Mouse (Mus musculus) ES-CJ7 (cell line): Measurements from ENCODE around the gene Gm14443.
"Not testable (repeated sequence)": the region's sequence is repeated elsewhere in the genome, so short reads cannot be mapped to it uniquely, and the experiment has no call there.

Experiments
- DNase-seq: peaks from one replicate; pipeline ENCODE4 v3.0.0; 2011; ENCODE audit warnings: low read depth, low spot score

Gm14443 gene

DNA sequence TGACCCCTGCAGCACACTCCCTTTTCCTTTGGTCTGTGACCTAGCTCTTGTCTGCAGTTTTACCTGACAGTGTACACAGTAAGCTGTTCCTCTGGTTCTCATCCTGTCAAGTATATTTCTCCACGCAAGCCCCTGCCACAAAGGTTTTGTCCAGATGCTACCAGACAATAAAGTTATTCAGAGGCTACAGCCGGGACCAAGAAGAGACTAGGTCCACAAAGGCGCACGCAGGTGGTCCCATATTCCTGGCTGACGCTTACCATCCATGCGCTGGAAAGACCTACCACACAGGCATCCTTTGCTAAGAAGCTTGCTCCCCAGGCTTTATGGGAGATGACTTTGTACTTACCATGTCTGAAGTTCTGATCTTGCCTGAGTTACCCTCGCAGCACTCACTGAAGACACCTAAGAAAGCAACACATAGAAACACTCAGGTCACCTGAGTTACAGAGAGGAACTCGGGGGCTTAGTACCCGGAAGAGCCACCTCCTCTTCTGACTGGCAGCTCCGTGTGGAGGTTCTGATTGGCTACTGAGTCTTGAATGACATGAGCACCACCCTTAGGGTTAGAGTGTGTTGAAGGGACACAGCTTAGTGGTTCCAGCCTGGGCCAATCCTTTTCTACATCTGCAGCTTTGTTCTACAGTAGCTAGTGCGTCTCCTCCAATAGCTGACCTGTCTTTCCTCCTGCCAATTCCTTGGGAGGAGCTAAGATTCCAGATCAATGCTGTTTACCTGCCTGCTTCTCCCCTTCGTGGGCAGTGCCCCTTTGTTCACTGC is at the start of gene Gm14443:
TSS of gene Gm14443 (minus strand) at position 471 of the 780 bp plus-strand sequence.
- peak; percentile 97 for DNase-seq

DNA sequence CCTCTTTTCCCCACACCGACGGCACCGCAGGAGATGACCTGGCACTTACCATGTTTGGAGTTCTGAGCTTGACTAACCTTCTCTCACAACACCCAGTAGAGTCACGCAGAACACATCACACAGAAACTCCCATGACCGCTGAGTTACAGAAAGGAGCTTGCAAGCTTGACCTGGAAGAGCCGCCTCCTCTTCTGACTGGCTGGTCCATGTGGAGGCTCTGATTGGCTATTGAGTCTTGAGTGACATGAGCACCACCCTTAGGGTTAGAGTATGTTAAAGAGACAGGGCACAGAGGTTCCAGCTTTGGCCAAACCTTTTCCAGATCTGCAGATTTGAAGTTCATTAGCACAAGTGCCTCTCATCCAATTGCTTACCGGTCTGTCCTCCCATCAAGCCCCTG is 31.1 kb upstream of the Gm14443 start, which contains the start of gene Gm14391:
TSS of gene Gm14391 (minus strand) at position 186 of the 400 bp plus-strand sequence.
- not testable (repeated sequence) for DNase-seq

DNA sequence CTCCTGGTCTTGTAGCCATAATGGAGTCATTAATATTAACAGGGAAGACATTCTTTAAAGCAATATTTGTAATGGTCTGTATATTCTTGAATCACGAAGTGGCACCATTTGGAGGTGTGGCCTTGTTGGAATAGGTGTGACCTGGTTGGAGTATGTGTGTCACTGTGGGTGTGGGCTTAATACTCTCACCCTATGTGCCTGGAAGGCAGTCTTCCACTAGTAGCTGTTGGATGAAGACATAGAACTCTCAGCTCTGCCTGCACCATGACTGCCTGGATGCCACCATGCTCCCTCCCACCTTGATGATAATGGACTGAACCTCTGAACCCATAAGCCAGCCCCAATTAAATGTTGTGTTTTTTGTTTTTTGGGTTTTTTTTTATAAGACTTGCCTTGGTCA is 3.3 kb upstream of the Gm14443 start:
- not testable (repeated sequence) for DNase-seq

DNA sequence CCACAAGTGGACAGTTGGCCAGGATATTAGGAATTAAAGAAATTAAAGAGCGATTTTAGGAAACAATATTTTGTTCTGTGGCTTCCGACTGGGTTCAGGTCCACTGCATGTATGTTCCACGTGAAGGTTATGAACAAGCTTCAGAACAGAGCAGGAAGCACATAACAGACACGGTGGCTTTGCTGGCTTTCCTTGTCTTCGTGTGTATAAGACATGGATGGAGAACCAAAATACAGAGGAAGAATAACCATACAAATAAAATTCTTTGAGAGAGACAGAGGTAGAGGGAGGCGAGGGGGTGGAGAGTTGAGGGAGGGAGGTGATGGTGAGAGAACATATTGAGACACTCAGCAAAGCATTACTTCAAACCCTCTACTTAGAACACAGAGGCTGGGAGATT is 641 bp upstream of the Gm14443 start:
- DNase-seq, result no peak

DNA sequence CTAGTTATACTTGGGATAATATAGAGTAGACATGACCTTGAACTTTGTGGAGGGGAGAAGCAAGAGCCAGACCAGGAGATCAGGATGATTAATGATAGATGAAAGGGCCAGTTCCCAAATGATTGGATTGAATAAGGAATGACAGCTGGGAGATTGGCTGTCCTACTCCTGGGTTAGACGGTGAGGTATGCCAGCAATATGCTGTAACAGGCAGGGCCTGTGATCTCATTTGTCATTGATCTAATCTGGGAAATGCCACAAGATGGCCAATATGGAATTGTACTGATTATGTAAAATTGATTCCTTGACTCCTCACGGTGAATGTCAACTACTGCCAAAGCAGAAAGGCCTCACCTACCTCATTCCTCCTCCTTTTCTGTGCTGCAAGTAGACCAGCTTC is 1.6 kb downstream of the Gm14443 start:
- DNase-seq, result not testable (repeated sequence)

DNA sequence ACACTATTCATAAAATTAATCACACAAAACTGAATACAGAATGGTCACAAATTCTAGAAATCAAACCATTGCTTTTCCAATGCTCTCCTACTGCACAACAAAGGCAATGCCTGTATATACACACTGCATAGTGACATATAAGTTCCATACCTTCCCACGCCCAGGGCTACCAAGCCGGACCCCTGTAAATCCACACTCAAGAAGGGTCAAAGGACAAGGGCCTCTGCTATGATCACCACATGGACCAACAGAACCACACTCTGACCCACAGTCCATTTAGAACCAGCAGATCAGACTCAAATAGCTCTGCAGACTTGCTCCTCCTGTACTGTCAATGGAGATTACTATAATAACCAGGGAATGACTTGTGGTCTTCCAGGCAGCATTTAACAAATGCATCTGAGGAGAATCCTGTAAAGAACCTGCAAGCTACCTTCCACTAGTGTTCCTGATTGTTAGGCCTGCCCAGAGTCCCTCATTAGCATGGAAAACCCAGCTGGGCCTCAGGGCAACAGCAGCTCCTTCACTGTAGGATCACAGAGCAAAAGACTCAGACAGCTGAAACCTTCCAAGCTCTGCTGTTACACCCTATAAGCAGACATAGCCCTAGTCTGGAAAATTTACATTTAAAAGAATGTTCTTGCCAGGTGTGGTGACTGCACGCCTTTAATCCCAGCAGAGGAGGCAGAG is 2.6 kb downstream of the Gm14443 start:
- peak; percentile 21 for DNase-seq

DNA sequence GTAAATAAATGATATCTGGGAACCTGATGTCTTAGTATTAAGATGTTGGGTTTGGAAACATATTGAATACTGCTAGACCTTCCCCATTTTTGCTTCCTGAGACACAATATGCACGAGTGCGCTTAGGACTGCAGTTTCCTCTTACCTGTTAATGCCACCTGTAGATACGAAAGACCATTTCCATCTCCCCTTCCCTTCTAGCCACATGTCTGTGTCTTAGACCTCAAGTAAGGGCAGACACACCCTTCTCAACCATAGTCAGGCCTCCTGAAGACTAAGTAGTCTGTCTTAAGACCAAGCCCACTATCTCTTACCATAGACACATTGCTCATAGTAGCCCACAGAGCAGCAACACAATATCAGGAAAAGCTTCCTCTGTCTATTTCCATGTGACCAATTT is 3.5 kb downstream of the Gm14443 start:
- DNase-seq, result no peak

DNA sequence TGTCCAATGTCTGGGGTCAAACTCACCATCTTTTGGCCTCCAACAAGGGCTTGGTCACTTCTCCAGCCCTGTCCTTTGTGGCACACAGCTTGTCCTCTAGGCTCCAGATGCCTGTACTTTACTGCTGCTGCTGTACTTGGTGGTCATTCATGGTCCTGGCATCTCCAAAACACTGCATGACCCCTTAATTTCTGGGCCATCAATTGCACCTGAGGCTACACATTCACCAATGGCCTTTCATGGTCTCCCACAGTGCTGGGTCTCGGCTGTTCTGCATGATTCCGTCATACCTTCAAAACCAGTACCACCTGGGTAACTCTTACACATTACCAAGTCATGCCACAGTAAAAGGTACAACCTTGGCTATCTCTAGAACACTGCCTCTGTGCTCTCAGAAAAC is 8.8 kb downstream of the Gm14443 start:
- not testable (repeated sequence) for DNase-seq

DNA sequence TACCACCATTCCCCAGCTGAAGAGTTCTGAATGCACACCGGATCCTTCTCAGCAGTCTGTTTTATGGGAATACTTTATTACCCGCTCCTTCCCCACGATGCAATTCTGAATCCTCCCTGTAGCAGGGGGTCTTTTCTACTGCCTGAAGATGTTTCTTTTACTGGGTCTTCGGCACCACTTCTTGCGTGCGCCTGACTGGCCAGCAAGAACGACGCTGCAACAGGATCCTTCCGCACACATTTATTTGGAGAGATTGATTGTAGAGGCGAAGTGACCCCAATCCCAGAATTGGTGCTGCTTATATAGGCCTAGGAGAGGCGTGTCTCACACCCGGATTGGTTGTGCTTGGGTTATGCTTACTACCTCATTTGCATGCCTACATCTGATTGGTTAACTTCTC is 10.6 kb downstream of the Gm14443 start:
- DNase-seq, result not testable (repeated sequence)

DNA sequence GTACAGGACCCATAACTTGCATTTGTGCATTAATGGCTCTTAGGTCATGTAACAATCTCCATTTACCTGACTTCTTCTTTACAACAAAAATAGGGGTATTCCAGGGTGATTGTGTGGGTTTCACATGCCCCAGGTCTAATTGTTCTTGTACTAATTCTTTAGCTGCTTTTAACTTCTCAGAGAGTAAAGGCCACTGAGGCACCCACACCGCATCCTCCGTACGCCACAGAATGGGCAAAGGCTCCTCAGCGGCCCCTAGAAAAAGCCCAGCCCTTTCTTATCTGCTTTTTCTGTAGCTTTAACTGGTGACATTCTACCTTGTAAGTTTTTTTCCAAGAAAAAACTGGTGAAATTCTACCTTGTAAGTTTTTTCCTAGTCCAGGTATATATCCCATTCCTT is 14.2 kb downstream of the Gm14443 start:
- not testable (repeated sequence) for DNase-seq

DNA sequence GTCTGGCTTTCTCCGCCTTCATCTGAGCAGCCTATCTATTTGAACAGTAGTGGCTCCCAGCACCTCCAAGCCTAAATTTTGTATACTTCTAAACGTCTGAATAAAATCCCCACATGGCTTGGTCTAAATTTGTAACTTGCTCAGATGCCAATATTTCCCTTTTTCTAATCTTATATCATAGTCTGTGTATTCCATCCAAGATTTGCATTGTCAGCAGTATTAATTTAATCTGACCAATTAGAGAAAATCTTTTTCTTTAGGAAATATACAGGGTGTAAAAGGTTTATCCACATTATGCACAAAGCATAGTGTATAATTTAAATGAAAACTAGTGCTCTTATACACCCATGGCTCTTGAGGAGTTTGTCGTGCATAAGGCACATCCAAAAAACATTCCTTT is 17.0 kb downstream of the Gm14443 start:
- DNase-seq, result no peak

DNA sequence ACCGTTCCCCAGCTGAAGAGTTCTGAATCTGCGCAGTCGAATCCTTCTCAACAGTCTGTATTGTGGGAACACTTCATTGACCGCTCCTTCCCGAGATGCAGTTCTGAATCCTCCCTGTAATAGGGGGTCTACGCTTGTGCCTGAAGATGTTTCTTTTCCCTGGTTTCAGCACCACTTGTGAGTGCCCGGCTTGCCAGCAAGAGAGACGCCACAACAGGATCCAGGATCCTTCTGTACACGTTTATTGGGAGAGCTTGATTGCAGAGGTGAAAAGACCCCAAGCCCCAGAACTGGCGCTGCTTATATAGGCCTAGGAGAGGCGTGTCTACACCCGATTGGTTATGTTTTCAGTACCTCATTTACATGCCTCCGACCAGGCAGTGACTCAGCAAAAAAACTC is 19.0 kb downstream of the Gm14443 start:
- no peak for DNase-seq

DNA sequence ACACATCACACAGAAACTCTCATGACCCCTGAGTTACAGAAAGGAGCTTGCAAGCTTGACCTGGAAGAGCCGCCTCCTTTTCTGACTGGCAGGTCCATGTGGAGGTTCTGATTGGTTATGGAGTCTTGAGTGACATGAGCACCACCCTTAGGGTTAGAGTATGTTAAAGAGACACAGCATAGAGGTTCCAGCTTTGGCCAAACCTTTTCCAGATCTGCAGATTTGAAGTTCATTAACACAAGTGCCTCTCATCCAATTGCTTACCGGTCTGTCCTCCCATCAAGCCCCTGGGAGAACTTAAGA is 33.7 kb downstream of the Gm14443 start, which contains the start of gene Gm14399:
TSS of gene Gm14399 (minus strand) at position 20 of the 303 bp plus-strand sequence.
- DNase-seq, result not testable (repeated sequence)

DNA sequence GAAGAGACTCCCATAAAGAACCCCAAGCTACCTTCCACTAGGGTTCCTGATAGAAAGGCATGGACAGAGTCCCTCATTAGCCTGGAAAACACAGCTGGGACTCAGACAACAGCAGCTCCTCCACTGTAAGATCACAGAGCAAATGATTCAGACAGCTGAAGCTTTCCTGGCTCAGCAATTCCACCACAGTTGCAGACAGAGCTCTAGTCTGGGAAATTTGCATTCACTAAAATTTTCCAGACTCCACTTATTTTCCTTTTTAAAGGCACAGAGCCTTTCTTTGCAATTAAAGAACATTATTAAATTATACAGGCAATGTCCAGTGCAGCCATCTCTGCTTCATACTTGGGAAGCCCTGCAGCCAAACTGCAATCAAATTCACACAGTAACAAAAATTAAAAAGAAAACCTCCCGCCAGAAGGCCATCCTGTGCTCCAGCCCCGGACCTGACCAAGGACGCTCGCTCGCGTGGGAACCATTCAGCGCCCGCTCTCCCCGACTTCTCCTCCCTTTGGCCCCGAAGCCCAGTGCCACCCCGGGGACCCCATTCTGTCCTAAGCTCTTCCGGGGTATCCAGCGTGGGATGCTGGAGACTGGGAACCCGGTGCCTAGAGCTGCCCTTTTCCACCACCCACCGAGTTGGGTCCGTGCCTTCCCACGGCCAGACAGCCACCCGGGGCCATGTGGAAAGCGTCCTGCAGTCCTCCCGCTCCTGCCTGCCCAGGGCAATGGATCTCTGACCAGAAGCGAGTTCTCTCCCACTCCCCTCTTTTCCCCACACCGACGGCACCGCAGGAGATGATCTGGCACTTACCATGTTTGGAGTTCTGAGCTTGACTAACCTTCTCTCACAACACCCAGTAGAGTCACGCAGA is 34.3 kb downstream of the Gm14443 start:
- not testable (repeated sequence) for DNase-seq

DNA sequence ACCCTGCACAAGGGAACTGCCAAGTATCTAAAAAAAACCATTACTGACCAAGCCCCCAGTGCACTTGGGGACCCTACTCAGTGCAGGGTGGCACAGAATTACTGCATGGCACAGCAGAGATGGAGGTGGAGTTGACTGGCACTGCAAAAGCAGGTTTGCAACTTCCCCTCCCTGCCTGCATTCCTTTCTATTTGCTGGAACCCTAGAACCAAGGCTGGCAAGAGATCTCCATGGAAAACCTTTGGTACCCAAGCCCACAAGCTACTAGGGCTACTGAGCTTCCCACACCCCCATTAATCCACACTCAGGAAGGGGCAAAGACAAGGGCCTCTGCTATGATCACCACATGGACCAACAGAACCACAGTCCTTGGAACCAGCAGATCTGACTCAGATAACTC is 35.0 kb downstream of the Gm14443 start:
- not testable (repeated sequence) for DNase-seq
